Mouse (Mus musculus) MEL (cell line): Measurements from ENCODE around the gene Gm20388. TPM values are rescaled to one million over a fixed set of nuclear protein-coding genes. Genes with fewer than 3 reads are reported as not detected.

Experiments used
- DNase-seq: peaks from one replicate; pipeline ENCODE4 v3.0.0; 2011; ENCODE audit warnings: low read depth, low spot score
- H3K27ac ChIP-seq: 2 replicates; pipeline ENCODE4 v1.5.1; 2012; ENCODE audit warnings: low read depth, mild to moderate bottlenecking, control low read depth, low read length, moderate library complexity; ENCODE audit not compliant: control insufficient read depth
- H3K27me3 ChIP-seq, 2 experiments: fragments of 150-350 bp in 1 of 2; sonication (generic) in 1 of 2; 2 replicates each; pipeline ENCODE4 v1.6.1; 2012; ENCODE audit warnings: low read length in 2 of 2, mild to moderate bottlenecking in 2 of 2, improper control_type of control experiment in 1 of 2, moderate library complexity in 1 of 2; ENCODE audit not compliant: insufficient read depth in 2 of 2, control insufficient read depth in 1 of 2
- H3K36me3 ChIP-seq, 2 experiments: 2 replicates each; pipeline ENCODE4 v1.6.1; 2012 to 2014; ENCODE audit warnings: low read length in 2 of 2, improper control_type of control experiment in 1 of 2, inconsistent platforms in 1 of 2, mild to moderate bottlenecking in 1 of 2; ENCODE audit not compliant: insufficient read depth in 2 of 2, control insufficient read depth in 1 of 2
- H3K4me1 ChIP-seq, 2 experiments: fragments of 150-350 bp in 1 of 2; sonication (generic) in 1 of 2; 2 replicates each; pipeline ENCODE4 v1.6.1; 2012; ENCODE audit warnings: low read length in 2 of 2, improper control_type of control experiment in 1 of 2, mild to moderate bottlenecking in 1 of 2; ENCODE audit not compliant: insufficient read depth in 2 of 2, control insufficient read depth in 1 of 2
- H3K4me3 ChIP-seq, 2 experiments: fragments of 150-350 bp in 1 of 2; sonication (generic) in 1 of 2; 2 replicates each; pipeline ENCODE4 v1.5.1; 2012; ENCODE audit warnings: low read depth in 2 of 2, low read length in 2 of 2, mild to moderate bottlenecking in 2 of 2, moderate library complexity in 2 of 2, control low read depth in 1 of 2, improper control_type of control experiment in 1 of 2; ENCODE audit not compliant: control insufficient read depth in 1 of 2, insufficient read depth in 1 of 2
- H3K79me2 ChIP-seq: 2 replicates; pipeline ENCODE4 v1.6.1; 2012; ENCODE audit warnings: mild to moderate bottlenecking, low read length, moderate library complexity; ENCODE audit not compliant: control insufficient read depth, poor library complexity, insufficient read depth
- H3K9ac ChIP-seq: 2 replicates; pipeline ENCODE4 v1.6.1; 2012; ENCODE audit warnings: low read depth, mild to moderate bottlenecking, control low read depth, low read length, moderate library complexity; ENCODE audit not compliant: control insufficient read depth, poor library complexity, severe bottlenecking
- H3K9me3 ChIP-seq: fragments of 150-350 bp; sonication (generic); replicated peaks from 2 replicates; pipeline ENCODE4 v1.6.1; 2012; ENCODE audit warnings: mild to moderate bottlenecking, low read length, improper control_type of control experiment, moderate library complexity; ENCODE audit not compliant: insufficient read depth
- BHLHE40 ChIP-seq: IDR thresholded peaks from 2 replicates; pipeline ENCODE4 v1.6.1; 2012; ENCODE audit warnings: low read depth, mild to moderate bottlenecking, inconsistent platforms, low read length, improper control_type of control experiment, borderline replicate concordance
- CHD1 ChIP-seq: IDR thresholded peaks from 2 replicates; pipeline ENCODE4 v1.6.1; 2012; ENCODE audit warnings: low read depth, mild to moderate bottlenecking, inconsistent platforms, low read length, improper control_type of control experiment
- CTCF ChIP-seq, 3 experiments: IDR thresholded peaks in 2 of 3; conservative IDR thresholded peaks in 1 of 3; 2 replicates each; pipeline ENCODE4 v1.5.1; 2011 to 2012; ENCODE audit warnings: low read length in 3 of 3, low read depth in 2 of 3, mild to moderate bottlenecking in 2 of 3, improper control_type of control experiment in 1 of 3, inconsistent platforms in 1 of 3, mixed read lengths in 1 of 3, moderate library complexity in 1 of 3; ENCODE audit not compliant: control insufficient read depth in 1 of 3, insufficient read depth in 1 of 3, poor library complexity in 1 of 3, severe bottlenecking in 1 of 3
- E2F4 ChIP-seq: IDR thresholded peaks from 2 replicates; pipeline ENCODE4 v1.6.1; 2011; ENCODE audit warnings: low read depth, low read length, improper control_type of control experiment, borderline replicate concordance
- ELF1 ChIP-seq: IDR thresholded peaks from 2 replicates; pipeline ENCODE4 v1.6.1; 2014; ENCODE audit warnings: low read depth, mild to moderate bottlenecking, inconsistent platforms, low read length, improper control_type of control experiment, moderate library complexity
- ETS1 ChIP-seq: IDR thresholded peaks from 2 replicates; pipeline ENCODE4 v1.6.1; 2012; ENCODE audit warnings: low read depth, mild to moderate bottlenecking, inconsistent platforms, low read length, improper control_type of control experiment, moderate library complexity
- GATA1 ChIP-seq: IDR thresholded peaks from 2 replicates; pipeline ENCODE4 v1.6.1; 2011; ENCODE audit warnings: low read depth, low read length, improper control_type of control experiment
- HCFC1 ChIP-seq: IDR thresholded peaks from 2 replicates; pipeline ENCODE4 v1.6.1; 2012; ENCODE audit warnings: low read depth, mild to moderate bottlenecking, inconsistent platforms, low read length, improper control_type of control experiment, moderate library complexity
- MAFK ChIP-seq: IDR thresholded peaks from 2 replicates; pipeline ENCODE4 v1.6.1; 2011; ENCODE audit warnings: low read depth, mild to moderate bottlenecking, low read length, improper control_type of control experiment, borderline replicate concordance
- MAX ChIP-seq: IDR thresholded peaks from 2 replicates; pipeline ENCODE4 v1.6.1; 2011; ENCODE audit warnings: low read length, improper control_type of control experiment
- MAZ ChIP-seq: IDR thresholded peaks from 2 replicates; pipeline ENCODE4 v1.6.1; 2012; ENCODE audit warnings: low read depth, mild to moderate bottlenecking, inconsistent platforms, low read length, improper control_type of control experiment
- MYB ChIP-seq: IDR thresholded peaks from 2 replicates; pipeline ENCODE4 v1.6.1; 2011; ENCODE audit warnings: mild to moderate bottlenecking, low read depth, low read length, improper control_type of control experiment
- MYC ChIP-seq: IDR thresholded peaks from 2 replicates; pipeline ENCODE4 v1.6.1; 2011; ENCODE audit warnings: low read depth, mild to moderate bottlenecking, low read length, improper control_type of control experiment, moderate library complexity
- NELFE ChIP-seq: IDR thresholded peaks from 2 replicates; pipeline ENCODE4 v1.6.1; 2011; ENCODE audit warnings: low read depth, low read length, improper control_type of control experiment
- NRF1 ChIP-seq: IDR thresholded peaks from 2 replicates; pipeline ENCODE4 v1.6.1; 2014; ENCODE audit warnings: low read depth, mild to moderate bottlenecking, inconsistent platforms, low read length, improper control_type of control experiment, moderate library complexity; ENCODE audit not compliant: poor library complexity, insufficient read depth, severe bottlenecking
- POLR2A ChIP-seq, 2 experiments: IDR thresholded peaks; 2 replicates each; pipeline ENCODE4 v1.6.1; 2011 to 2012; ENCODE audit warnings: low read length in 2 of 2, mild to moderate bottlenecking in 2 of 2, control low read depth in 1 of 2, improper control_type of control experiment in 1 of 2, low read depth in 1 of 2, moderate library complexity in 1 of 2; ENCODE audit not compliant: control insufficient read depth in 1 of 2, insufficient read depth in 1 of 2, poor library complexity in 1 of 2
- POLR2AphosphoS2 ChIP-seq: IDR thresholded peaks from 2 replicates; pipeline ENCODE4 v1.6.1; 2011; ENCODE audit warnings: low read length, improper control_type of control experiment
- RAD21 ChIP-seq: IDR thresholded peaks from 2 replicates; pipeline ENCODE4 v1.6.1; 2011; ENCODE audit warnings: mild to moderate bottlenecking, low read depth, low read length, improper control_type of control experiment
- SIN3A ChIP-seq: IDR thresholded peaks from 2 replicates; pipeline ENCODE4 v1.6.1; 2012; ENCODE audit warnings: low read length, improper control_type of control experiment, inconsistent platforms
- SMC3 ChIP-seq: IDR thresholded peaks from 2 replicates; pipeline ENCODE4 v1.6.1; 2011; ENCODE audit warnings: low read depth, low read length, improper control_type of control experiment
- TBP ChIP-seq: IDR thresholded peaks from 2 replicates; pipeline ENCODE4 v1.8.0; 2011; ENCODE audit warnings: low read depth, low read length, improper control_type of control experiment
- TCF12 ChIP-seq: IDR thresholded peaks from 2 replicates; pipeline ENCODE4 v1.6.1; 2014; ENCODE audit warnings: low read depth, mild to moderate bottlenecking, inconsistent platforms, low read length, improper control_type of control experiment, moderate library complexity
- UBTF ChIP-seq: IDR thresholded peaks from 2 replicates; pipeline ENCODE4 v1.6.1; 2012; ENCODE audit warnings: low read depth, mild to moderate bottlenecking, inconsistent platforms, low read length, improper control_type of control experiment, moderate library complexity, borderline replicate concordance; ENCODE audit not compliant: insufficient read depth
- USF1 ChIP-seq: IDR thresholded peaks from 2 replicates; pipeline ENCODE4 v1.6.1; 2014; ENCODE audit warnings: low read depth, mild to moderate bottlenecking, inconsistent platforms, low read length, improper control_type of control experiment, moderate library complexity
- USF2 ChIP-seq, 2 experiments: IDR thresholded peaks; 2 replicates each; pipeline ENCODE4 v1.6.1; 2011 to 2012; ENCODE audit warnings: improper control_type of control experiment in 2 of 2, low read length in 2 of 2, borderline replicate concordance in 1 of 2, inconsistent platforms in 1 of 2, low read depth in 1 of 2, mild to moderate bottlenecking in 1 of 2; ENCODE audit not compliant: insufficient read depth in 1 of 2
- ZC3H11A ChIP-seq: IDR thresholded peaks from 2 replicates; pipeline ENCODE4 v1.6.1; 2012; ENCODE audit warnings: low read depth, mild to moderate bottlenecking, inconsistent platforms, low read length, improper control_type of control experiment
- ZMIZ1 ChIP-seq: IDR thresholded peaks from 2 replicates; pipeline ENCODE4 v1.6.1; 2012; ENCODE audit warnings: low read depth, mild to moderate bottlenecking, inconsistent platforms, low read length, improper control_type of control experiment, moderate library complexity
- ZNF384 ChIP-seq: IDR thresholded peaks from 2 replicates; pipeline ENCODE4 v1.6.1; 2012; ENCODE audit warnings: low read depth, mild to moderate bottlenecking, inconsistent platforms, low read length, improper control_type of control experiment
- polyA plus RNA-seq, 2 experiments: library from polyadenylated mRNA; stranded (reverse) in 1 of 2; unstranded in 1 of 2; fragments of >175 nt in 1 of 2; fragments of >200 nt in 1 of 2; gene quantifications; 2 replicates each; pipeline versions ENCODE4 v1.2.1 to v1.2.4; 2012; ENCODE audit warnings: low replicate concordance in 2 of 2, low read depth in 1 of 2; ENCODE audit not compliant: insufficient read length in 2 of 2, insufficient read depth in 1 of 2, missing spikeins in 1 of 2
- total RNA-seq: library from RNA; depleted of rRNA; stranded (reverse); fragments of 300-350 nt; gene quantifications from 2 replicates; pipeline ENCODE4 v1.2.3, GENCODE M21; 2012

The Gm20388 gene
- total and polyA plus RNA-seq, 3 experiments: 11.1 to 17.8 TPM; not detected in 1

GRCm38 (mm10) chr8:122432443-122433268 is 2522.0 kb downstream of the Gm20388 start, which contains the start of gene Cyba:
Gene Cyba (minus strand): TSS chr8:122432930.
- Histone ChIP-seq H3K9me3 (no peaks in the 10 kb centered on the region), H3K27me3 (no peaks in the 10 kb centered on the region), H3K4me1 (peaks cover 9 to 30% of the 10 kb centered on the region in 2 experiments), H3K9ac (peak within 1 kb of the TSS; percentile 91), H3K4me3 (peak within 1 kb of the TSS; percentile 63 to 86), H3K36me3 (peaks cover 0 to 27% of the 10 kb centered on the region in 2 experiments; a peak in 2 of 4 replicates), H3K27ac (peak within 1 kb of the TSS; percentile 73), H3K79me2 (peaks cover 26% of the 10 kb centered on the region)
- TF ChIP-seq SIN3A (peak; percentile 33; the same call in 1 of the 2 replicates), E2F4 (0 out of 2 replicates have a peak, but pooled peaks have one; percentile 13), MAZ (0 out of 2 replicates have a peak, but pooled peaks have one; percentile 24), ZC3H11A (no peak), SMC3 (no peak), CTCF (IDR thresholded peaks at IDR 0.05 in 2 of 3, conservative IDR thresholded peaks at IDR 0.05 in 1 of 3; ENCODE audit: control insufficient read depth in 1 of 3, insufficient read depth in 1 of 3, low read depth in 2 of 3, low read length in 3 of 3, poor library complexity in 1 of 3, severe bottlenecking in 1 of 3) (no peak), ZNF384 (no peak), NRF1 (peak; percentile 50; the same call in 1 of the 2 replicates), BHLHE40 (peak; percentile 85; the same call in 1 of the 2 replicates), TCF12 (0 out of 2 replicates have a peak, but pooled peaks have one; percentile 7), POLR2A (IDR thresholded peaks at IDR 0.05; ENCODE audit: control insufficient read depth in 1 of 2, insufficient read depth in 1 of 2, low read depth in 1 of 2, low read length in 2 of 2, poor library complexity in 1 of 2) (peak; percentile 53 to 82; a peak in 3 of 4 replicates), ELF1 (peak; percentile 38; the same call in 1 of the 2 replicates), TBP (no peak), NELFE (peak; percentile 73), HCFC1 (0 out of 2 replicates have a peak, but pooled peaks have one; percentile 5), USF2 (IDR thresholded peaks at IDR 0.05; ENCODE audit: borderline replicate concordance in 1 of 2, insufficient read depth in 1 of 2, low read depth in 1 of 2, low read length in 2 of 2) (peak in 1 of 2 experiments; percentile 7; a peak in 1 of 4 replicates), MAX (0 out of 2 replicates have a peak, but pooled peaks have one; percentile 66), MAFK (no peak), POLR2AphosphoS2 (0 out of 2 replicates have a peak, but pooled peaks have one; percentile 64), USF1 (peak; percentile 93), UBTF (no peak), MYC (0 out of 2 replicates have a peak, but pooled peaks have one; percentile 14), ZMIZ1 (no peak), MYB (no peak), RAD21 (no peak), GATA1 (no peak), CHD1 (no peak), ETS1 (peak; percentile 38; the same call in 1 of the 2 replicates)
- DNase-seq: peak; percentile 88
